Mouse (Mus musculus): ENCODE results near the gene Olfr1140.

Gene Olfr1140

GRCm38 (mm10) chr2:87743452-87743851 is at the start of gene Olfr1140:
TSS of gene Olfr1140 (plus strand) at chr2:87743752.
- DNase-seq (ENCODE audit: low read depth, low spot score), result no peak

GRCm38 (mm10) chr2:87693847-87694246 is 49.7 kb upstream of the Olfr1140 start, which contains the start of gene Olfr1136:
TSS of gene Olfr1136 (minus strand) at chr2:87693947.
- no peak for DNase-seq (ENCODE audit: low read depth, low spot score)

- no peak for DNase-seq (ENCODE audit: low read depth, low spot score)
These were observed 30.5 kb upstream of the Olfr1140 start, which contains the start of gene Olfr1137 for GRCm38 (mm10) chr2:87713079-87713478. TSS of gene Olfr1137 (minus strand) at chr2:87713179.

- no peak for DNase-seq (ENCODE audit: low read depth, low spot score)
These were observed 3.7 kb upstream of the Olfr1140 start, which contains the start of gene Olfr1138 for GRCm38 (mm10) chr2:87739878-87740277. TSS of gene Olfr1138 (minus strand) at chr2:87739978.

GRCm38 (mm10) chr2:87753891-87754290 is 10.3 kb downstream of the Olfr1140 start, which contains the start of gene Olfr1141:
TSS of gene Olfr1141 (minus strand) at chr2:87753991.
- no peak for DNase-seq (ENCODE audit: low read depth, low spot score)

- no peak for DNase-seq (ENCODE audit: low read depth, low spot score)
These were observed 32.6 kb downstream of the Olfr1140 start for GRCm38 (mm10) chr2:87776143-87776542.

- no peak for DNase-seq (ENCODE audit: low read depth, low spot score)
These were observed 35.6 kb downstream of the Olfr1140 start, which contains the start of gene Olfr152 for GRCm38 (mm10) chr2:87779183-87779582. TSS of gene Olfr152 (plus strand) at chr2:87779483.
